Mouse (Mus musculus): ENCODE measurements around the gene Sgsm1. TPM values are rescaled to one million over a fixed set of nuclear protein-coding genes. Genes with fewer than 3 reads are reported as not detected.

Gene Sgsm1
- total RNA-seq, 1 experiment: 7.1 TPM

GRCm38 (mm10) chr5:113290149-113290548, 20.4 kb downstream of the Sgsm1 start:
- H3K9me3 ChIP-seq (ENCODE audit: control insufficient read depth, insufficient read depth, low read depth, low read length): no peaks in the 10 kb centered on the region
- peaks cover 0 to 15% of the 10 kb centered on the region in 2 experiments; a peak in 1 of 4 replicates for H3K4me1 ChIP-seq (ENCODE audit: control insufficient read depth in 2 of 2, insufficient read depth in 2 of 2, low read length in 2 of 2, poor library complexity in 1 of 2)
- TF ChIP-seq CHD2 (IDR thresholded peaks at IDR 0.05; ENCODE audit: low read depth, low read length) (no peak), MAFK (IDR thresholded peaks at IDR 0.05; ENCODE audit: insufficient read depth, low read depth, low read length) (no peak), ZC3H11A (IDR thresholded peaks at IDR 0.05; ENCODE audit: borderline replicate concordance, low read depth, low read length) (no peak), HCFC1 (IDR thresholded peaks at IDR 0.05; ENCODE audit: borderline replicate concordance, insufficient read depth, low read length) (no peak), ZNF384 (IDR thresholded peaks at IDR 0.05; ENCODE audit: low read depth, low read length) (no peak)
- DNase-seq (ENCODE audit: low read depth, low spot score): no peak
- H3K9ac ChIP-seq (ENCODE audit: insufficient read depth, low read depth, low read length, poor library complexity, severe bottlenecking): no peak overlapping the region
- H3K27ac ChIP-seq (ENCODE audit: insufficient read depth, low read depth, low read length, poor library complexity, severe bottlenecking): no peak overlapping the region
- H3K4me3 ChIP-seq (ENCODE audit: insufficient read depth in 1 of 2, low read depth in 1 of 2, low read length in 2 of 2, poor library complexity in 1 of 2, severe bottlenecking in 1 of 2): no peak overlapping the region
- H3K36me3 ChIP-seq (ENCODE audit: control insufficient read depth, insufficient read depth, low read length, poor library complexity, severe bottlenecking): no peaks in the 10 kb centered on the region
- in situ Hi-C loops (cut with MboI; ENCODE audit: low sequenced_read_pairs in 2 of 2, unreplicated experiment in 2 of 2): no loop called here

DNA sequence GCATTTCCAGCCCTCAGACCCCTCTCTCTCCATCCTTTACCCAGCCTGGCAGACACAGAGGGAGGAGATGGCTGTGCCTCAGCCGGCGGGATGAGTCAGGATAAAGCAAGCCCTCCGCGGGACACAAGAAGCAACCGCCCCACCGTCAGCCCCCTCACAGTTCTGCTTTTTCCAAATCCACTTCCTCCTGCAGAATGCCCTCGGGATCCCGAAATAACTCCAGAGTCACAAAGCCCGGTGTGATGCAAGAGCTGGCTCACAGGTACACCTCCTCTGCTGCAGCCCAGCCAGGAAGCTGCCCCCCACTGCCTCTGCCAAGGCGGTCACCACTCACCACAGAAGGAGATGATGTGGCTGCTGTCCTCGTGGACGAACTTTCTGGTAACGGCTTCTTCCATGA, 22.1 kb downstream of the Sgsm1 start:
- TF ChIP-seq MAFK (IDR thresholded peaks at IDR 0.05; ENCODE audit: insufficient read depth, low read depth, low read length) (no peak), ZNF384 (IDR thresholded peaks at IDR 0.05; ENCODE audit: low read depth, low read length) (no peak), ZC3H11A (IDR thresholded peaks at IDR 0.05; ENCODE audit: borderline replicate concordance, low read depth, low read length) (no peak), CHD2 (IDR thresholded peaks at IDR 0.05; ENCODE audit: low read depth, low read length) (no peak), HCFC1 (IDR thresholded peaks at IDR 0.05; ENCODE audit: borderline replicate concordance, insufficient read depth, low read length) (no peak)
- Histone ChIP-seq H3K9ac (ENCODE audit: insufficient read depth, low read depth, low read length, poor library complexity, severe bottlenecking) (no peak overlapping the region), H3K27ac (ENCODE audit: insufficient read depth, low read depth, low read length, poor library complexity, severe bottlenecking) (no peak overlapping the region), H3K4me3 (ENCODE audit: insufficient read depth in 1 of 2, low read depth in 1 of 2, low read length in 2 of 2, poor library complexity in 1 of 2, severe bottlenecking in 1 of 2) (no peak overlapping the region), H3K9me3 (ENCODE audit: control insufficient read depth, insufficient read depth, low read depth, low read length) (no peaks in the 10 kb centered on the region), H3K4me1 (ENCODE audit: control insufficient read depth in 2 of 2, insufficient read depth in 2 of 2, low read length in 2 of 2, poor library complexity in 1 of 2) (peaks cover 0 to 15% of the 10 kb centered on the region in 2 experiments; a peak in 1 of 4 replicates), H3K36me3 (ENCODE audit: control insufficient read depth, insufficient read depth, low read length, poor library complexity, severe bottlenecking) (no peaks in the 10 kb centered on the region)
- in situ Hi-C loops (cut with MboI; ENCODE audit: low sequenced_read_pairs in 2 of 2, unreplicated experiment in 2 of 2): no loop called here
- no peak for DNase-seq (ENCODE audit: low read depth, low spot score)

GRCm38 (mm10) chr5:113287762-113288161, 22.8 kb downstream of the Sgsm1 start:
- no peak overlapping the region for H3K4me3 ChIP-seq (ENCODE audit: insufficient read depth in 1 of 2, low read depth in 1 of 2, low read length in 2 of 2, poor library complexity in 1 of 2, severe bottlenecking in 1 of 2)
- DNase-seq (ENCODE audit: low read depth, low spot score): no peak
- TF ChIP-seq MAFK (IDR thresholded peaks at IDR 0.05; ENCODE audit: insufficient read depth, low read depth, low read length): no peak
- TF ChIP-seq CHD2 (IDR thresholded peaks at IDR 0.05; ENCODE audit: low read depth, low read length): no peak
- TF ChIP-seq ZC3H11A (IDR thresholded peaks at IDR 0.05; ENCODE audit: borderline replicate concordance, low read depth, low read length): no peak
- TF ChIP-seq HCFC1 (IDR thresholded peaks at IDR 0.05; ENCODE audit: borderline replicate concordance, insufficient read depth, low read length): no peak
- TF ChIP-seq ZNF384 (IDR thresholded peaks at IDR 0.05; ENCODE audit: low read depth, low read length): no peak
- H3K9ac ChIP-seq (ENCODE audit: insufficient read depth, low read depth, low read length, poor library complexity, severe bottlenecking): no peak overlapping the region
- in situ Hi-C loops (cut with MboI; ENCODE audit: low sequenced_read_pairs in 2 of 2, unreplicated experiment in 2 of 2): no loop called here
- H3K4me1 ChIP-seq (ENCODE audit: control insufficient read depth in 2 of 2, insufficient read depth in 2 of 2, low read length in 2 of 2, poor library complexity in 1 of 2): peaks cover 0 to 15% of the 10 kb centered on the region in 2 experiments; a peak in 1 of 4 replicates
- no peaks in the 10 kb centered on the region for H3K9me3 ChIP-seq (ENCODE audit: control insufficient read depth, insufficient read depth, low read depth, low read length)
- no peak overlapping the region for H3K27ac ChIP-seq (ENCODE audit: insufficient read depth, low read depth, low read length, poor library complexity, severe bottlenecking)
- no peaks in the 10 kb centered on the region for H3K36me3 ChIP-seq (ENCODE audit: control insufficient read depth, insufficient read depth, low read length, poor library complexity, severe bottlenecking)

DNA sequence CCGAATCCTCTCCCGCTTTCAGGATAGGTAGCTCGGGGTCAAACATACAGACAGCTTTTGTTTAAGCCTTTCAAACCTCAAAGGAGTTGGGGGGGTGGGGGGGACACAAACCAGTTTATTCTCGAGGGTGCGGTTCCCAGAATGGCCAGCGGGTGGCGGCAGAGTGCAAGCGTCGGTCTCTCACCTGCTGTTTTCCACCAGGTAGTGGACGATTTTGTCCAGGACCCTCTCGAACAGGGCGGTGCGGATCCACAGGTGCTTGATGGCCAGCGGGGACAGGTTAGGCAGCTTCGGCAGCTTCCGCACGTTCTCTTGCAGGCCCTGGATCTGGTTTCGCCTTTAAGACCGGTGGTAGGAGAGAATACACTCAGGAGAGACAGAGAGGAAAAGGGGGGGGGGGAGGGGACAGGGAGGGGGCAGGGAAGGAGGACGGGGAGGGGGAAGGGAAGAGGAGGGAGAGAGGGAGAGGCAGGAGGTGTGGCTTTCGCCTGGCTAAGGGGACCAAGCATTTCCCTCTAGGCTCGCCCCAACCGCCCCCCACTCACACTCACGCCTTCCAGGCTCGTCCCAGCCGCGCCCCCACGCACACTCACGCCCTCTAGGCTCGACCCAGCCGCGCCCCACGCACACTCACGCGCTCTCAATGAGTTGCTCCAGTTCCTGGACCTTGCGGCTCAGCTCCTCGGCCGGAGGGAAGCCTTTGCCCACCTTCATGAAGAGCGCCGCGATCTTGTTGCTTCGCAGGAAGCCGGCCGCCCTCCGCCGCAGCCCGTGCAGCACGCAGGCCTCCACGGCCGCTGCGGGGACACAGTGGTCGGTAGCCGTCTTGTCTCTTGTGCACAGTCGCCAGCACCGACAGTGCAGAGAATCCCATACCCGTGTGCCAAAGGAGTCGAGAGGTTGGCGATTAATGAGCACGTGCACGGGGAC, 23.7 kb downstream of the Sgsm1 start:
- in situ Hi-C loops (cut with MboI; ENCODE audit: low sequenced_read_pairs in 2 of 2, unreplicated experiment in 2 of 2): no loop called here
- Histone ChIP-seq H3K27ac (ENCODE audit: insufficient read depth, low read depth, low read length, poor library complexity, severe bottlenecking) (no peak overlapping the region; the same call in 1 of the 2 replicates), H3K9me3 (ENCODE audit: control insufficient read depth, insufficient read depth, low read depth, low read length) (no peaks in the 10 kb centered on the region), H3K36me3 (ENCODE audit: control insufficient read depth, insufficient read depth, low read length, poor library complexity, severe bottlenecking) (no peaks in the 10 kb centered on the region), H3K4me3 (ENCODE audit: insufficient read depth in 1 of 2, low read depth in 1 of 2, low read length in 2 of 2, poor library complexity in 1 of 2, severe bottlenecking in 1 of 2) (peak overlapping the region; percentile 63 to 79), H3K4me1 (ENCODE audit: control insufficient read depth in 2 of 2, insufficient read depth in 2 of 2, low read length in 2 of 2, poor library complexity in 1 of 2) (peaks cover 0 to 20% of the 10 kb centered on the region in 2 experiments; a peak in 2 of 4 replicates), H3K9ac (ENCODE audit: insufficient read depth, low read depth, low read length, poor library complexity, severe bottlenecking) (peak overlapping the region; percentile 12; the same call in 1 of the 2 replicates)
- DNase-seq (ENCODE audit: low read depth, low spot score): no peak
- TF ChIP-seq MAFK (IDR thresholded peaks at IDR 0.05; ENCODE audit: insufficient read depth, low read depth, low read length) (no peak), CHD2 (IDR thresholded peaks at IDR 0.05; ENCODE audit: low read depth, low read length) (no peak), ZNF384 (IDR thresholded peaks at IDR 0.05; ENCODE audit: low read depth, low read length) (no peak), ZC3H11A (IDR thresholded peaks at IDR 0.05; ENCODE audit: borderline replicate concordance, low read depth, low read length) (no peak), HCFC1 (IDR thresholded peaks at IDR 0.05; ENCODE audit: borderline replicate concordance, insufficient read depth, low read length) (no peak)

Measured in ES-E14 (cell line).